Mouse (Mus musculus) 3T3-L1 (cell line): ENCODE measurements at regions not wholly inside any gene's neighbourhood (a gene's known extent, or its start where the extent isn't known, plus 50 kb on each side); places are given as distances from the start of the nearest gene placed in this dataset.

ENCODE experiments used
- DNase-seq: peaks from one replicate; pipeline ENCODE4 v3.0.0-alpha.2; 2015; ENCODE audit warnings: low read depth, low spot score

GRCm38 (mm10) chr4:84805431-84805830, 78.7 kb upstream of the Cntln start:
- no peak for DNase-seq

GRCm38 (mm10) chr4:84793156-84793919, 90.8 kb upstream of the Cntln start:
- DNase-seq, result no peak

- DNase-seq, result no peak
Measured at GRCm38 (mm10) chr4:84786583-84786982, 97.5 kb upstream of the Cntln start.

GRCm38 (mm10) chr4:84768161-84768560, 93.1 kb upstream of the Bnc2 start:
- no peak for DNase-seq

GRCm38 (mm10) chr4:84766708-84767425, 91.8 kb upstream of the Bnc2 start:
- no peak for DNase-seq

GRCm38 (mm10) chr4:84757172-84757571, 82.1 kb upstream of the Bnc2 start:
- DNase-seq, result peak; percentile 11

- DNase-seq, result no peak
Measured at GRCm38 (mm10) chr4:84752613-84753185, 77.6 kb upstream of the Bnc2 start.

- peak; percentile 97 for DNase-seq
Measured at GRCm38 (mm10) chr4:84741301-84741700, 66.2 kb upstream of the Bnc2 start.

- DNase-seq, result peak; percentile 69
Measured at GRCm38 (mm10) chr4:84740816-84741215, 65.7 kb upstream of the Bnc2 start.
